Mouse (Mus musculus): ENCODE results near the gene Eid2b. TPM values are rescaled to one million over a fixed set of nuclear protein-coding genes. Genes with fewer than 3 reads are reported as not detected.

Gene Eid2b
- polyA plus RNA-seq, 1 experiment from 2014 or later, result 8.5 TPM

- peak; percentile 54 for DNase-seq (ENCODE audit: low spot score)
Measured at GRCm38 (mm10) chr7:28298837-28299625, 21.5 kb downstream of the Eid2b start.

- peak; percentile 29 for DNase-seq (ENCODE audit: low spot score)
Measured at GRCm38 (mm10) chr7:28301616-28302433, 24.3 kb downstream of the Eid2b start, which contains the start of gene Dll3. Gene Dll3, minus strand, starts transcription at chr7:28302238.

GRCm38 (mm10) chr7:28305641-28306040 lies 28.1 kb downstream of the Eid2b start:
- DNase-seq (ENCODE audit: low spot score), result no peak

- no peak for DNase-seq (ENCODE audit: low spot score)
Measured at GRCm38 (mm10) chr7:28306216-28306615, 28.7 kb downstream of the Eid2b start.

- DNase-seq (ENCODE audit: low spot score), result no peak
Measured at GRCm38 (mm10) chr7:28309737-28310136, 32.2 kb downstream of the Eid2b start.

GRCm38 (mm10) chr7:28311151-28311925 lies 33.8 kb downstream of the Eid2b start:
- peak; percentile 8 for DNase-seq (ENCODE audit: low spot score)

GRCm38 (mm10) chr7:28311926-28312543 lies 34.5 kb downstream of the Eid2b start, which contains the start of gene Timm50:
Gene Timm50, minus strand, starts transcription at chr7:28312072.
- DNase-seq (ENCODE audit: low spot score), result peak; percentile 94

- DNase-seq (ENCODE audit: low spot score), result no peak
Measured at GRCm38 (mm10) chr7:28318036-28318435, 40.5 kb downstream of the Eid2b start.

- no peak for DNase-seq (ENCODE audit: low spot score)
Measured at GRCm38 (mm10) chr7:28318714-28319113, 41.2 kb downstream of the Eid2b start.

- DNase-seq (ENCODE audit: low spot score), result no peak
Measured at GRCm38 (mm10) chr7:28321974-28322720, 44.6 kb downstream of the Eid2b start.

GRCm38 (mm10) chr7:28325293-28325692 lies 47.8 kb downstream of the Eid2b start:
- DNase-seq (ENCODE audit: low spot score), result no peak

- DNase-seq (ENCODE audit: low spot score), result no peak
Measured at GRCm38 (mm10) chr7:28326457-28326856, 48.9 kb downstream of the Eid2b start.

GRCm38 (mm10) chr7:28328260-28328659 lies 50.7 kb downstream of the Eid2b start:
- DNase-seq (ENCODE audit: low spot score), result no peak

Other genes starting within 250 kb of the Eid2b start
- gene Psmc4, start 227.6 kb upstream of the Eid2b start, polyA plus RNA-seq (2015; fragmentation: Nextera tagmentation; extraction: Ambion mirVana), result 384 and 400 TPM in 2 replicates
- 11.8 and 13.9 TPM in 2 replicates for gene Fcgbp, start 206.5 kb upstream of the Eid2b start, polyA plus RNA-seq (2015; fragmentation: Nextera tagmentation; extraction: Ambion mirVana)
- gene 9530053A07Rik, start 148.3 kb upstream of the Eid2b start, polyA plus RNA-seq (2015; fragmentation: Nextera tagmentation; extraction: Ambion mirVana), result 0.22 and 0.40 TPM in 2 replicates
- 147 and 150 TPM in 2 replicates for gene Fbl, start 108.0 kb upstream of the Eid2b start, polyA plus RNA-seq (2015; fragmentation: Nextera tagmentation; extraction: Ambion mirVana)
- 11.5 and 12.4 TPM in 2 replicates for gene Dyrk1b, start 98.3 kb upstream of the Eid2b start, polyA plus RNA-seq (2015; fragmentation: Nextera tagmentation; extraction: Ambion mirVana)
- gene Eid2, start 9.9 kb upstream of the Eid2b start, polyA plus RNA-seq (2015; fragmentation: Nextera tagmentation; extraction: Ambion mirVana), result 3.6 TPM in 2 replicates
- gene Selenov, start 13.4 kb downstream of the Eid2b start, polyA plus RNA-seq (2015; fragmentation: Nextera tagmentation; extraction: Ambion mirVana), result not detected in 2 replicates
- 0.33 and 0.51 TPM in 2 replicates for gene Dll3, start 24.5 kb downstream of the Eid2b start, polyA plus RNA-seq (2015; fragmentation: Nextera tagmentation; extraction: Ambion mirVana)
- gene Timm50, start 34.3 kb downstream of the Eid2b start, polyA plus RNA-seq (2015; fragmentation: Nextera tagmentation; extraction: Ambion mirVana), result 116 and 125 TPM in 2 replicates
- 73.3 and 80.4 TPM in 2 replicates for gene Supt5, start 61.0 kb downstream of the Eid2b start, polyA plus RNA-seq (2015; fragmentation: Nextera tagmentation; extraction: Ambion mirVana)
- 1,689 and 1,723 TPM in 2 replicates for gene Rps16, start 72.9 kb downstream of the Eid2b start, polyA plus RNA-seq (2015; fragmentation: Nextera tagmentation; extraction: Ambion mirVana)
- gene Plekhg2, start 94.9 kb downstream of the Eid2b start, polyA plus RNA-seq (2015; fragmentation: Nextera tagmentation; extraction: Ambion mirVana), result 35.4 and 49.6 TPM in 2 replicates
- 70.6 and 72.0 TPM in 2 replicates for gene Zfp36, start 102.5 kb downstream of the Eid2b start, polyA plus RNA-seq (2015; fragmentation: Nextera tagmentation; extraction: Ambion mirVana)
- 42.0 and 42.5 TPM in 2 replicates for gene Med29, start 115.0 kb downstream of the Eid2b start, polyA plus RNA-seq (2015; fragmentation: Nextera tagmentation; extraction: Ambion mirVana)
- 59.3 and 64.0 TPM in 2 replicates for gene Paf1, start 115.2 kb downstream of the Eid2b start, polyA plus RNA-seq (2015; fragmentation: Nextera tagmentation; extraction: Ambion mirVana)
- 777 and 920 TPM in 2 replicates for gene Gmfg, start 159.7 kb downstream of the Eid2b start, polyA plus RNA-seq (2015; fragmentation: Nextera tagmentation; extraction: Ambion mirVana)
- gene Lrfn1, start 174.2 kb downstream of the Eid2b start, polyA plus RNA-seq (2015; fragmentation: Nextera tagmentation; extraction: Ambion mirVana), result 0.86 and 1.1 TPM in 2 replicates
- gene Ifnl2, start 232.7 kb downstream of the Eid2b start, polyA plus RNA-seq (2015; fragmentation: Nextera tagmentation; extraction: Ambion mirVana), result 0.30 TPM in 1 of 2 replicates, not detected in the other
- gene Ifnl3, start 245.1 kb downstream of the Eid2b start, polyA plus RNA-seq (2015; fragmentation: Nextera tagmentation; extraction: Ambion mirVana), result 0.26 and 0.34 TPM in 2 replicates